Mouse (Mus musculus) bone marrow macrophage, adult 2 months (primary cell): ENCODE data around the gene Pcbp4.

Source experiments
- CTCF ChIP-seq: IDR thresholded peaks from 2 replicates; pipeline ENCODE4 v1.5.1; 2012; ENCODE audit warnings: low read depth, mild to moderate bottlenecking, low read length, moderate library complexity
- POLR2A ChIP-seq: IDR thresholded peaks from 2 replicates; pipeline ENCODE4 v1.6.1; 2012; ENCODE audit warnings: mild to moderate bottlenecking, low read depth, low read length, borderline replicate concordance

GRCm38 (mm10) chr9:106413606-106414005 is 39.5 kb upstream of the Pcbp4 start:
- TF ChIP-seq CTCF (no peak), POLR2A (no peak)
